ENCODE assay signal across 8 mouse cellular contexts in genomic region chr14:17927469-17927868, GRCm38 (mm10).
DNase-seq lines count a peak whose midpoint lies in the region; ATAC-seq and TF ChIP-seq lines count a peak whose summit lies in the region.

No protein-coding gene starts in this region.

- no peaks in the 10 kb centered on the region for H3K27me3 ChIP-seq in thymus, adult 2 months (ENCODE audit: control insufficient read depth, insufficient read depth, low read length)
- no peaks in the 10 kb centered on the region for H3K27me3 ChIP-seq in kidney, postnatal 0 days (ENCODE audit: insufficient read depth, low read length)

- H3K9me3 ChIP-seq in kidney, postnatal 0 days (replicated peaks; ENCODE audit: low read length): no peaks in the 10 kb centered on the region

- no peaks in the 10 kb centered on the region for H3K36me3 ChIP-seq in thymus, adult 2 months (ENCODE audit: control insufficient read depth, insufficient read depth, low read length)
- H3K36me3 ChIP-seq in kidney, postnatal 0 days (ENCODE audit: insufficient read depth, low read length): no peaks in the 10 kb centered on the region

- H3K4me1 ChIP-seq in thymus, adult 2 months (replicated peaks; ENCODE audit: control insufficient read depth, insufficient read depth, low read length): no peaks in the 10 kb centered on the region
- H3K4me1 ChIP-seq in kidney, postnatal 0 days (replicated peaks; ENCODE audit: insufficient read depth, low read length): no peaks in the 10 kb centered on the region
- H3K4me1 ChIP-seq in lung, adult 2 months (ENCODE audit: control insufficient read depth, insufficient read depth, low read length): no peaks in the 10 kb centered on the region

- no peak overlapping the region for H3K4me2 ChIP-seq in kidney, postnatal 0 days (ENCODE audit: low read length)

- no peak overlapping the region for H3K9ac ChIP-seq in kidney, postnatal 0 days (ENCODE audit: low read depth, low read length)

- no peak overlapping the region for H3K4me3 ChIP-seq in thymus, adult 2 months (ENCODE audit: control insufficient read depth, insufficient read depth, low read length)
- H3K4me3 ChIP-seq in kidney, postnatal 0 days (replicated peaks; ENCODE audit: low read depth, low read length): no peak overlapping the region
- H3K4me3 ChIP-seq in lung, adult 2 months (replicated peaks; ENCODE audit: extremely low read depth, low read depth, low read length): no peak overlapping the region

- no peak for TF ChIP-seq CTCF in thymus, adult 2 months (IDR thresholded peaks at IDR 0.05; ENCODE audit: borderline replicate concordance, control insufficient read depth, extremely low read depth, insufficient read depth, low read length, poor library complexity)
- peak; percentile 68 for TF ChIP-seq CTCF in kidney, postnatal 0 days (IDR thresholded peaks at IDR 0.05; ENCODE audit: low read depth)
- peak; percentile 67 for TF ChIP-seq CTCF in lung, adult 2 months (IDR thresholded peaks at IDR 0.05; ENCODE audit: insufficient read depth, low read length)

- DNase-seq in thymus, adult 2 months: peak; percentile 9
- DNase-seq in thymus, postnatal 0 days (ENCODE audit: low spot score): no peak
- peak; percentile 43 to 54 for DNase-seq in cerebellum, adult 18-20 months
- peak; percentile 49 to 61 for DNase-seq in frontal cortex, postnatal 14 days (ENCODE audit: low spot score in 2 of 2)
- peak; percentile 52 for DNase-seq in kidney, postnatal 0 days (ENCODE audit: low spot score)
- DNase-seq in lung, adult 2 months: no peak
- peak; percentile 62 for DNase-seq in testis, postnatal 10 days (ENCODE audit: low spot score)

- no peak overlapping the region for H3K27ac ChIP-seq in thymus, adult 2 months (ENCODE audit: control insufficient read depth, insufficient read depth, low read length)
- no peak overlapping the region for H3K27ac ChIP-seq in kidney, postnatal 0 days

- peak; percentile 43; the same call in 1 of the 2 replicates for ATAC-seq in kidney, postnatal 0 days (replicated peaks; ENCODE audit: low FRiP score, low read depth)
- ATAC-seq in megakaryocyte-erythroid progenitor cell, adult 5-6 weeks (replicated peaks; ENCODE audit: low FRiP score, low TSS enrichment, poor library complexity, severe bottlenecking): no peak

- TF ChIP-seq POLR2A in thymus, adult 2 months (IDR thresholded peaks at IDR 0.05; ENCODE audit: control insufficient read depth, extremely low read depth, insufficient read depth, low read length, poor library complexity): no peak
- TF ChIP-seq POLR2A in lung, adult 2 months (IDR thresholded peaks at IDR 0.05; ENCODE audit: borderline replicate concordance, extremely low read depth, low read depth, low read length): no peak

- 63% methylated on average over 1 of the region's 1 CpGs for WGBS in thymus, adult 2 months
- WGBS in kidney, postnatal 0 days: 46% methylated on average over 1 of the region's 1 CpGs
- WGBS in lung, adult 2 months: 41% methylated on average over 1 of the region's 1 CpGs

Comparison
In these comparisons a context has a peak if more than half of its experiments do, and no peak if none do; other contexts are left out.
1. DNase-seq: peak in thymus, adult 2 months (single experiment), cerebellum, adult 18-20 months (2 of 2), frontal cortex, postnatal 14 days (2 of 2), kidney, postnatal 0 days (single experiment) and testis, postnatal 10 days (single experiment); none in thymus, postnatal 0 days (single experiment) and lung, adult 2 months (single experiment).